Mouse (Mus musculus): ENCODE results near the gene Cfap97.
A peak's percentile ranks its signal among the peaks of the same experiment; 100 is the strongest.
"Not testable (repeated sequence)": the region's sequence is repeated elsewhere in the genome, so short reads cannot be mapped to it uniquely, and the experiment has no call there.

Cfap97 gene

DNA sequence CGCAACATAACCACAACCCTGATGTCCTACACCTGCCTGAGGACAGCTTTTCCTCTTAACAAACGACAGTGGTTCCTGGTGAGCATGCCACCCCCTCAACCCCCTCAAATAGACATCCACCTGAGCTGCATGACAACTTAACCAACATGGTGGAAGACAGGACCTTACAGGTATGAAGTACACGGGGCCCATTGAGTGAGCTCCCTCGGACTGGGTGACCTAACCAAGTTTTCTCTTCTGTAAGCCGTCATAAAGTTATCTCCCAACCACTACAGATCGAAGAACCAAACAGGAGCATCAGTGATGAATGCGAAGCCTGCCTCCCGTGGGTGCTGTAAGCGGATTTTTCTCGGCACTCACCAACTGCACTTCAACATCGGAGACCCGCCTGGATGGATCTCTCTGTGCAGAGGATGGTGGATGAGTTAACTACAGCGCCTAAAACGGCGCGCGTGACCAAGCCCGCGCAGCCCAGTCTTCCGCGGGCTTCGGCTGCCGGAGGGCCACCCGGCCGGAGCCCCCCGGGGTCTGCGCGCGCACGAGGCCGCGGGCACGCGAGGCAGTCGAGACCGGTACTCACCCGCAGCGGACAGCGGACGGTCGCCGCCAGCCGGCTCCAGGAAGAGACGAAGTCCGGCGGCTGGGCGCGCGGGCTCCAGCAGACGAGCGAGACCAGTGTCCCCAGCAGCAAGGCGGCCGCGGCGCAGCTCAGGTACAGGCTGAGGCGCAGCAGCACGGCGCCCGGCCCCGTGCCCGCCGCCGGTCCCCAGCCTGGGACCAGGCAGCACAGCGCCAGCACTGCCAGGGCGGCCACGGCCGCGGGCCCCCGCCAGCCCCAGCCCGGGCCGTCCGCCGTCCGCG is at the start of gene Cfap97:
Cfap97 (plus strand) TSS at position 570 of the 861 bp plus-strand sequence.
- no peak for DNase-seq (ENCODE audit: low read depth)

DNA sequence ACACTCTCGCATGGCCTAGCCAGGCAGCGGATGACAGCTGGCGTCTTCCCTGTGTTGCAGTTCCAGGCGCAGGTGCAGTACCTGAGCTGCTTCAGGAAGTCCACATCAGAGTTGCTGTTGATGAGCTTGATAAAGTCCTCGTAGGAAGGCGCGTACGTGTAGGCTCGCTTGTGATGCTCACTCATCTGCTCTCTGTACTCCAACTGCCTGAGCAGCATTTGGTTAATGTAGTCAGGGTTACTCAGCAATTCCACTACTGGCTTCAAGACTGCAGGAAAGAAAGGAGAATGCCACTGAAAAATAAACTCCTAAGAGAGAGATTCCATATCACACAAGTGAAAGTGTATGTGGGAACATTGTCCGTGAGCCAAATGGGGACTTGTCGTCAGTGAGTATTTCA is 48.1 kb upstream of the Cfap97 start:
- DNase-seq (ENCODE audit: low read depth): no peak

DNA sequence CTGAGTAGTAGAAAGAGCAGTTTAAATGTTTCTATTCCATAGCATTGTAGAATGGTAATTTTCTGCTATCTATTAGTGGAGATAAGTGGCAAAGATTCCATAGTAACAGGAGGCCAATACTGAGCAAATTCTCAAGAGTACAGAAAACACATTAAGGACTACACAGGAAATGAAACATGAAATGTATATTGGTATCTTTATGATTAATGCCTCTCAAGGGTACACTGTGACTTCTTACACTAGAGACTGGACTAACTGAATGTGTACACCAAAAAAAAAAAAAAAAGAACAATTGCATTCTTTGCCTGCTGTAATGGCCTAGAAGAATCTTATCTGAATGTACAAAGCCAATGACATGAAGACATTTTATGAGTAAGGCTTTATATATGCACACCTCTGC is 43.9 kb upstream of the Cfap97 start:
- DNase-seq (ENCODE audit: low read depth): no peak

DNA sequence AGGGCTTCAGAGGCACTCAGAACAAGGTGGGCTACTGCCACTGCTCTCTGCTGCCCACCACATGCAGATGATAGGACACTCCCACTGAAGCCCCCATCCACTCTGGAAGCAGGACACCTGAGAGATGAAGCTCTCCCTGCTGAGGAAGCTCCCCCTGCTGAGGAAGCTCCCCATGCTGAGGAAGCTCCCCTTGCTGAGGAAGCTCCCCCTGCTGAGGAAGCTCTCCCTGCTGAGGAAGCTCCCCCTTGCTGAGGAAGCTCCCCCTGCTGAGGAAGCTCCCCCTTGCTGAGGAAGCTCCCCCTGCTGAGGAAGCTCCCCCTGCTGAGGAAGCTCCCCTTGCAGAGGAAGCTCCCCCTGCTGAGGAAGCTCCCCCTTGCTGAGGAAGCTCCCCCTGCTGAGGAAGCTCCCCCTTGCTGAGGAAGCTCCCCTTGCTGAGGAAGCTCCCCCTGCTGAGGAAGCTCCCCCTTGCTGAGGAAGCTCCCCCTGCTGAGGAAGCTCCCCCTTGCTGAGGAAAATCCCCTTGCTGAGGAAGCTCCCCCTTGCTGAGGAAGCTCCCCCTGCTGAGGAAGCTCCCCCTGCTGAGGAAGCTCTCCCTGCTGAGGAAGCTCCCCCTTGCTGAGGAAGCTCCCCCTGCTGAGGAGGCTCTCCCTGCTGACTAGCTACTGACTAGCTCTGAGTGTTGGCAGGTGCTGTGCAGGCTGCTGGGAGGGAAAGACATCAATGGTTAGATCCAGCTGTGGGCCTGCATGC is 38.0 kb upstream of the Cfap97 start:
- not testable (repeated sequence) for DNase-seq (ENCODE audit: low read depth)

GRCm38 (mm10) chr8:46117172-46117571 is 34.4 kb upstream of the Cfap97 start:
- no peak for DNase-seq (ENCODE audit: low read depth)

DNA sequence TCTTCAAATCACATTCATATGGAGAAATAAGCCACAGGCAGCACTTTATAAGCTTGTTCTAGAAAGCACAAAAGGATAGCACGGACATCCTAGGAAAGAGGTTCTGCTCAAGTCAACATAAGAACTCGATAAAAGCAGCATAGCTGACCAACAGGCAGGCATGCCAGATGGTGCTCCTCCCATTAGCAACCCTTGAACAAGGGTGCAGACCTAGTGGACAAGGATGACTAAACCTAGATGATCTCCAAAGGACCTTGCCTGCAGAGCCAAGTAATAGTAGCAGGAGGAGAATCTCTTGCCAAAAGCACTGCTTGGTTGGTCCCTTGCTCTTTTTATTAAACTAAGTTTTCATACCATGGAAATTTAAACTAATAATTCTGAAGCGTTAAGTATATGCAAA is 32.4 kb upstream of the Cfap97 start:
- DNase-seq (ENCODE audit: low read depth): no peak

GRCm38 (mm10) chr8:46122498-46122897 is 29.1 kb upstream of the Cfap97 start:
- DNase-seq (ENCODE audit: low read depth): no peak

- no peak for DNase-seq (ENCODE audit: low read depth)
Measured at GRCm38 (mm10) chr8:46130426-46130825, 21.1 kb upstream of the Cfap97 start.

DNA sequence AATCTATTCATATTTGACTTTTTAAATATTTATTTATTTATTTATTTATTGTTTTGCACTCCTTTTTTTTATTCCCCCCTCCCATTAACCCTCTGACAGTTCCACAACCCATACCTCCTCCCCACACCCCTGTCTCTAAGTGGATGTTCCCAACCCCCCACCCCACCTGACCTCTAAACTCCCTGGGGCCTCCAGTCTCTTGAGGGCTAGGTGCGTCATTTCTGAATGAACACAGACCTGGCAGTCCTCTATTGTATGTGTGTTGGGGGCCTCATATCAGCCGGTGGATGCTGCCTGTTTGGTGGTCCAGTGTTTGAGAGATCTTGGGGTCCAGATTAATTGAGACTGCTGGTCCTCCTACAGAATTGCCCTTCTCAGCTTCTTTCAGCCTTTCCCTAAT is 16.0 kb upstream of the Cfap97 start:
- DNase-seq (ENCODE audit: low read depth): not testable (repeated sequence)

GRCm38 (mm10) chr8:46137336-46137735 is 14.2 kb upstream of the Cfap97 start:
- DNase-seq (ENCODE audit: low read depth): no peak

GRCm38 (mm10) chr8:46137843-46138596 is 13.6 kb upstream of the Cfap97 start:
- no peak for DNase-seq (ENCODE audit: low read depth)

DNA sequence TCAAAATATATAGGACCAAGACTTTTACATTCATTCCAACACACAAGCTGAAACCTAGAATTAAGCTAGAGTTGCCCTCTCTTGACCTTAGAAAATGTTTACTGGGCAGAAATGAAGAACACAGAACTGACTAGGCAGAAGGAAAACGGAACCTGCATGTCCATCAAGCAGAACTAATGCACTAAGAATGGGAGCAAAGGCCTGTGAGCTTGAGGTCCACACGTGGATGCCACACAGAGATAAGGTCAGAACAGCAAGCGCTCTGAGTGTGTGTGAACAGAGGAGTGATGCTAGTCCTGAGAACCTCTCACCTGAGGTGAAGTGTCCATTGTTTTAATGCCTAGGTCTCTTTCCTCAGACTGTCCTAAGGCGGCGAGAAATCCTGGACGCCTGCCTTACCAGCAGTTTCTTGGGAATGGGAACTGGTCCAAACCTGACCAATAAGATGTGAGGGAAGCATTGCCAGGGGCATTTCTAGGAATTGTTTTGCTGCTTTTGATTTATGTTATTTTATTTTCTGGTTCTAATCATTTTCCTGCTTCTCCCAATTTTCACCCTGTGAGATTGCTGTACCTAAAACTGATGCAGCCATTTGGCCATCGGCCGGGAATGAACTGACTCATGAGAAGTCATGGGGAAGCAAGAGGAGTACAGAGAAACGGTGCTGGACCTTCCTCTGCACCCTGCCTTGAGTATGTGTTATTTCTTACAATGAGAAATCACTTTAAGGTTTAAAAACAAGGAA is 11.0 kb upstream of the Cfap97 start:
- no peak for DNase-seq (ENCODE audit: low read depth)

DNA sequence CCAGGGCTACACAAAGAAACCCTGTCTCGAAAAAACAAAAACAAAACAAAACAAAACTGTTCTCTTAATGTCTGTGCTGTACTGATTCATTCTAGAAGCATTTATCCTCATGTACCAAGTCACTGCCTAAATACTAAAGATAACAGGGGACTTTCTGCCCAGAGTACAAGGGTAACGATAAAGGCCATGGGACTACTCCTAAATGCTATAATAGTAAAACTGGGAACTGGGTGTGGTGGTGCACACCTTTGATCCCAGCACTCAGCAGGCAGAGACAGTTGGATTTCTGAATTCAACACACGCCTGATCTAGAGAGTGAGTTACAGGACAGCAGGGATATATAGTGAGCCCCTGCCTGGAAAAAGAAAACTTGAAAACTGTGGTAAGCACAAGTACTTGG is 9.9 kb upstream of the Cfap97 start:
- DNase-seq (ENCODE audit: low read depth): no peak

GRCm38 (mm10) chr8:46142498-46143081 is 9.0 kb upstream of the Cfap97 start:
- no peak for DNase-seq (ENCODE audit: low read depth)

- DNase-seq (ENCODE audit: low read depth): no peak
Measured at GRCm38 (mm10) chr8:46143470-46143869, 8.1 kb upstream of the Cfap97 start.

GRCm38 (mm10) chr8:46143924-46144323 is 7.6 kb upstream of the Cfap97 start:
- DNase-seq (ENCODE audit: low read depth): no peak

DNA sequence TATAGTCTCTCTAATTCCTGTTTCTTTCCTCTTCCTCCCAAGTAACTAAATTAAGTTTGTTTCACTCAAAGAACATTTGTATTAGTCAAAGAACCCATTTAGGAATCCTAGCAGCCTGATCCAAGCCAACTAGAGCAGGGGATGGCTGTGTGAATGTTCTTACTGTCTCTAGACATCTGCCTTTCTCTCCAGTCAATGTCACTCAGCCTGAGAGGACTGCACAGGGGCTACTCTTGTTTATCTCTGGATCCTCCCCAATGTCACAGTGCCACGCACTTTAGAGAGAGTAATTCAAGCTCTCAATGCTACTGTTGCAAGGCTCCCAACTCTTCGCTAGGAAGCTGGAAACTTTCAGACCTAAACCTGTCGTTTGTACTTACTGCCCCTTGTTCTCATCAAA is 5.4 kb upstream of the Cfap97 start:
- DNase-seq (ENCODE audit: low read depth): no peak

DNA sequence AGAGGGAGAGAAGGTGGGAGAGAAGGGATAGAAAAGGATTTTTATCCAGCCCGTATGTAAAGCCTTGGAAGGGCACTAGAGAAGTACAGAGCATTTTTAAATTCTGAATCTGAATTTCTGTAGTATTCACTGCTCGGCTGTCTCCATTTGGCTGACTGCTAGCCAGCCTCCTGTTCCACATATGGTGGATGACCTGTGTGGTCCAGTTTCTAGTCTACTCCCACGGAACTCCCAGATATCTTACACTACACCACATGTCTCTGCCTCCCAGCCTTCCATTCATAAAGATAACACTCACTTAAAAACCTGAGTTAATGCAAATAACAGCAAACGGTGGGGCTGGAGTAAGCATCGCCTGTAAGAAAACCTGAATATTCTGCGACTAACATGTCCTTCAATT is 2.3 kb upstream of the Cfap97 start:
- no peak for DNase-seq (ENCODE audit: low read depth)

- no peak for DNase-seq (ENCODE audit: low read depth)
Measured at GRCm38 (mm10) chr8:46149782-46150181, 1.8 kb upstream of the Cfap97 start.

- DNase-seq (ENCODE audit: low read depth): peak; percentile 66
Measured at GRCm38 (mm10) chr8:46152064-46153031, 777 bp downstream of the Cfap97 start, which contains the start of gene Snx25. Gene Snx25, minus strand, starts transcription at chr8:46152159.

Measured in c-Kit-positive CD71-positive TER-119-negative erythroid progenitor cells, embryonic 14.5 days (primary cell).